Mouse (Mus musculus): ENCODE results near the gene Rcc2. TPM values are rescaled to one million over a fixed set of nuclear protein-coding genes. Genes with fewer than 3 reads are reported as not detected.

Rcc2 gene
- polyA plus RNA-seq, 1 experiment = 49.6 TPM

- no peaks in the 10 kb centered on the region for H3K4me1 ChIP-seq (ENCODE audit: control insufficient read depth, insufficient read depth, low read length)
- DNase-seq = no peak
- no peak for TF ChIP-seq POLR2A (IDR thresholded peaks at IDR 0.05; ENCODE audit: borderline replicate concordance, extremely low read depth, low read depth, low read length)
- no peak for TF ChIP-seq CTCF (IDR thresholded peaks at IDR 0.05; ENCODE audit: insufficient read depth, low read length)
- no peak overlapping the region for H3K4me3 ChIP-seq (replicated peaks; ENCODE audit: extremely low read depth, low read depth, low read length)
- WGBS = 74% methylated on average over 6 of the region's 6 CpGs
These were observed 41.1 kb downstream of the Rcc2 start for GRCm38 (mm10) chr4:140741401-140741800.

DNA sequence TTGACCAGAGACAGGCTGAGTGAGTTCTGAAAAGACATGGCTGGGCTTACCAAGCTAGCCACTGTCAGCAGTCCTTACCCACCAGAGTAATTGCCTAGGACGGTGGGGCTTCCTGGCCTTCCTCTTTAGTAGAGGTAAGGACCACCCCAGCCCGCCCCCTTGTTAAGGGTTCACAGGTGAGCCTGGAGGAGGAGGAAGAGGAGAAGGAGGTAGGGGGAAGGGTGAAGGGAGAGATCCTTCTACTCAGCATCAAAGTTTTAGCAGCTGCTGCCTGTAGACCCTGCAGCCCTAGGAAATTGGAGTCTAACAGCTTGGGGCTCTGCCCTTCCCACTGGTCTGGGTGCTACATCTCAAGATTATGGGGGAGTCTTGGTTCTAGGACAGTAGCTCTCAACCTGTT, 42.2 kb downstream of the Rcc2 start, which contains the start of gene Padi6:
Gene Padi6 (minus strand): TSS at position 101 of the 400 bp plus-strand sequence.
- TF ChIP-seq POLR2A (IDR thresholded peaks at IDR 0.05; ENCODE audit: borderline replicate concordance, extremely low read depth, low read depth, low read length) = no peak
- no peak for TF ChIP-seq CTCF (IDR thresholded peaks at IDR 0.05; ENCODE audit: insufficient read depth, low read length)
- Histone ChIP-seq H3K4me3 (replicated peaks; ENCODE audit: extremely low read depth, low read depth, low read length) (no peak within 1 kb of the TSS), H3K4me1 (ENCODE audit: control insufficient read depth, insufficient read depth, low read length) (no peaks in the 10 kb centered on the region)
- DNase-seq = no peak
- 55% methylated on average over 2 of the region's 2 CpGs for WGBS

DNA sequence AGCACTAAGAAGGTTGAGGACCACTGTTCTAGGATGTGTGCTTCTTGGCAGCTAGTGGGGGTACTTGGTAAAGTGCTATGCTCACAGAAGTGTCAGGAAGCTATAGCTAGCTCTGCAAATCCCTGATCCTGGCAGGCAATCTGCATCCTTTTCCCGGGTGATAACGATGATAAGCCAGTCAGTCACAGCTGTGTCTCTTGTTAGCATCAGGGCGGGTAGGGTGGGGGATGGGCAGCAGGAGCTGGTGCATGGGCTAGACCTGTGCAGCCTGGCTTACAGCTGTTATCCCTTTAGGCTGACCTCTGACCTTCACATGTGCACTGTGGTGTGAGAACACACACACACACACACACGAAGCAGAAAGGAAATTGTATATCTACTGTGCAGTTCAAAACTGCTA, 42.7 kb downstream of the Rcc2 start:
- TF ChIP-seq CTCF (IDR thresholded peaks at IDR 0.05; ENCODE audit: insufficient read depth, low read length) (no peak), POLR2A (IDR thresholded peaks at IDR 0.05; ENCODE audit: borderline replicate concordance, extremely low read depth, low read depth, low read length) (no peak)
- WGBS = 36% methylated on average over 4 of the region's 4 CpGs
- no peak overlapping the region for H3K4me3 ChIP-seq (replicated peaks; ENCODE audit: extremely low read depth, low read depth, low read length)
- no peaks in the 10 kb centered on the region for H3K4me1 ChIP-seq (ENCODE audit: control insufficient read depth, insufficient read depth, low read length)
- no peak for DNase-seq

- no peaks in the 10 kb centered on the region for H3K4me1 ChIP-seq (ENCODE audit: control insufficient read depth, insufficient read depth, low read length)
- DNase-seq = peak; percentile 19
- H3K4me3 ChIP-seq (replicated peaks; ENCODE audit: extremely low read depth, low read depth, low read length) = no peak overlapping the region
- WGBS = 15% methylated on average over 3 of the region's 3 CpGs
- TF ChIP-seq CTCF (IDR thresholded peaks at IDR 0.05; ENCODE audit: insufficient read depth, low read length) = peak; percentile 82
- TF ChIP-seq POLR2A (IDR thresholded peaks at IDR 0.05; ENCODE audit: borderline replicate concordance, extremely low read depth, low read depth, low read length) = no peak
These were observed 44.3 kb downstream of the Rcc2 start for GRCm38 (mm10) chr4:140744654-140745053.

DNA sequence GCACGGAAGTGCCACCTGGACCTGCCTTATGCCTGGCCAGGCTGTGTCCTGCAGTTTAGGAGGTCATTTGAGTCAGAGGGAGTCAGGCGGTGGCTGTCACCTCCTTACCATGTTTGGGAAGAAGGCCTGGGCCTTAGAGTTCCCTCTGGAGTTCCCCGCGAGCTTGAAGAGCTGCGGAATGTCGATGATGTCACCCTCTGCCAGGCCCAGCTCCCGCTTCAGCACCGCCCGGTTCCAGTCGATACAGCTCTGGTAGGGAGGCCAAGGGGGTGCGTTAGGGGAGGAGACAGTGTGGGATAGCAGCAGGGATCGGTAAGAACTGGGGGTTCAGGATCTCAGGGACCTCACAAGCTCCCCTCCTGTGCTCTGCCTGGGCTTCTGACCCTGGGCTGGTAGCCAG, 47.6 kb downstream of the Rcc2 start:
- DNase-seq = no peak
- 27% methylated on average over 12 of the region's 12 CpGs for WGBS
- Histone ChIP-seq H3K4me1 (ENCODE audit: control insufficient read depth, insufficient read depth, low read length) (no peaks in the 10 kb centered on the region), H3K4me3 (replicated peaks; ENCODE audit: extremely low read depth, low read depth, low read length) (no peak overlapping the region)
- TF ChIP-seq CTCF (IDR thresholded peaks at IDR 0.05; ENCODE audit: insufficient read depth, low read length) (no peak), POLR2A (IDR thresholded peaks at IDR 0.05; ENCODE audit: borderline replicate concordance, extremely low read depth, low read depth, low read length) (no peak)

DNA sequence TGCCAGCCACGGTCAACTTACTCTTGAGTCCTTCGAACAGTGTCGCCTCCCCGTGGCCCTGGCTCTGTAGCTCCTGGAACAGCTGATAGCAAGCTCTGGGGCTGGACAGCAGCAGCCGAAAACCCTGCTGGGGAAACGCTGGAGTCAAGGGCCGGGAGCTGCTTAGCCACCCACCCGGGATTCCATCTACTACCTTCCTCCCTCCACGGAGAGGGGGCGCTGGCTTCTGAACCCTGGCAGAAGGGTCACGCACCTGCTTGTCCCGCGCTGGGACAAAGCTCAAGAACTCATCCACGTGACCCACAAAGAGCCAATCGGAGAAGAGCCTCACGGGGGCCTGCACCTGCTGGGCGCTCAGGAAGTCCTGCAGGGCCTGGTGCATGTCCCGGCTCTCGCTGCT, 50.0 kb downstream of the Rcc2 start:
- peak; percentile 47 for DNase-seq
- 17% methylated on average over 19 of the region's 19 CpGs for WGBS
- no peak for TF ChIP-seq POLR2A (IDR thresholded peaks at IDR 0.05; ENCODE audit: borderline replicate concordance, extremely low read depth, low read depth, low read length)
- Histone ChIP-seq H3K4me3 (replicated peaks; ENCODE audit: extremely low read depth, low read depth, low read length) (no peak overlapping the region), H3K4me1 (ENCODE audit: control insufficient read depth, insufficient read depth, low read length) (no peaks in the 10 kb centered on the region)

DNA sequence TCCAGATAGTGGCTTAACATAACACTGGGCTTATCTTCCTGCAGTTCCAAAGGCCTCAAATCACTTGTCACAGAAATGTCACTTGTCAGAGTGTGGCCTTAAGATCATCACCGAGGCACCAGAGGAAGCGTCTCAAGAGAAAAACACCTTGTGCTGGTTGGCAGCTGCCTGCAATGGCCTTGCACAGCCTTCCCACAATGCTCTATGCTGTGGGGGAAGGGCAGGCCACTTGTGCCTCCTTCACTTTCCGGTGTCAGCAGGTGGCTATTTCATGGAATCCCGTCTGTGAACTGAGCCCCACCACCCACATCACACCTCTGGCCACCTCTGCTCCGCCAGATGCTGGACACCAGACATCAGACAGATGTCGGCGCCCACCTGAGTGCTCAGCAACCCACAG, 53.0 kb downstream of the Rcc2 start:
- no peak overlapping the region for H3K4me3 ChIP-seq (replicated peaks; ENCODE audit: extremely low read depth, low read depth, low read length)
- no peak for TF ChIP-seq POLR2A (IDR thresholded peaks at IDR 0.05; ENCODE audit: borderline replicate concordance, extremely low read depth, low read depth, low read length)
- no peak for TF ChIP-seq CTCF (IDR thresholded peaks at IDR 0.05; ENCODE audit: insufficient read depth, low read length)
- no peaks in the 10 kb centered on the region for H3K4me1 ChIP-seq (ENCODE audit: control insufficient read depth, insufficient read depth, low read length)
- no peak for DNase-seq
- 49% methylated on average over 7 of the region's 7 CpGs for WGBS

DNA sequence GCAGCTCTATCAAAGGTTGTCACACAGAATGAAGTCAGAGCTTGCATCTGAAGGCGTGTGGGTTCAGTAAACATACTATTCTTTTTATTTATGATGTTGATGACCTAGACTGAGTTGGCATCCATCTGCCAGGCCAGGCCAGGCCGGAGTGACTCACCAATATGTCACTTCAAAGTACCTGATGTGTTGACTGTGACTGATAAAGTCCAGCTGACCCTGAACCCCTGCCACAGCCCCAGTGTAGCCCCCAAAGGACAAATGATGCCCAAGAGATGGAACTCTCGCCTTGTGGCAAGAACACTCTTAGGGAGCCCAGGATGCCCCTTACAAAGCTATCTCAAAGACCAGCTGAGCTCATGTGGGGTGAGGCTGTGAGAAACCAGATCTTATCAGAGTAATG, 55.5 kb downstream of the Rcc2 start:
- no peak overlapping the region for H3K4me3 ChIP-seq (replicated peaks; ENCODE audit: extremely low read depth, low read depth, low read length)
- TF ChIP-seq CTCF (IDR thresholded peaks at IDR 0.05; ENCODE audit: insufficient read depth, low read length) = no peak
- TF ChIP-seq POLR2A (IDR thresholded peaks at IDR 0.05; ENCODE audit: borderline replicate concordance, extremely low read depth, low read depth, low read length) = no peak
- no peaks in the 10 kb centered on the region for H3K4me1 ChIP-seq (ENCODE audit: control insufficient read depth, insufficient read depth, low read length)
- WGBS = 75% methylated on average over 3 of the region's 3 CpGs
- DNase-seq = no peak

DNA sequence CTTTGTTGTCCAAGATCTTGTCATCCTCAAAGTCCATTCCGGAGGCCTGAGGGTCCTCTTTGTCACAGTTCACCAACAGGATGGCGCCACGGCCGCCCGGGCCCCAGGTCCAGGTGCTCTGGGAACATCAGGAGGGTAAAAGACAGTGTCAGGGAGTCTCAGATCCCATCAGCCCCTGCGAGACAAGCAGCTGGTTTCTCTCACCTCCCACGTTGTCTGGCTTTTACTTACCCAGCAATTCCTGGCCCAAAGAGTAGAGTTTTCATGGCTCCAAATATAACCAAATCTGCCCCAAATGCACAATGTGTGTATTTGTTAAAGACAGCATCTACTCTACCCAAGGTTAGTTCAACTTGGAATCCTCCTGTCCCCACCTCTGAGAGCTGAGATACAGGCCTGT, 61.3 kb downstream of the Rcc2 start:
- no peak for TF ChIP-seq CTCF (IDR thresholded peaks at IDR 0.05; ENCODE audit: insufficient read depth, low read length)
- no peak for TF ChIP-seq POLR2A (IDR thresholded peaks at IDR 0.05; ENCODE audit: borderline replicate concordance, extremely low read depth, low read depth, low read length)
- 79% methylated on average over 7 of the region's 7 CpGs for WGBS
- no peak overlapping the region for H3K4me3 ChIP-seq (replicated peaks; ENCODE audit: extremely low read depth, low read depth, low read length)
- DNase-seq = no peak
- H3K4me1 ChIP-seq (ENCODE audit: control insufficient read depth, insufficient read depth, low read length) = no peaks in the 10 kb centered on the region

DNA sequence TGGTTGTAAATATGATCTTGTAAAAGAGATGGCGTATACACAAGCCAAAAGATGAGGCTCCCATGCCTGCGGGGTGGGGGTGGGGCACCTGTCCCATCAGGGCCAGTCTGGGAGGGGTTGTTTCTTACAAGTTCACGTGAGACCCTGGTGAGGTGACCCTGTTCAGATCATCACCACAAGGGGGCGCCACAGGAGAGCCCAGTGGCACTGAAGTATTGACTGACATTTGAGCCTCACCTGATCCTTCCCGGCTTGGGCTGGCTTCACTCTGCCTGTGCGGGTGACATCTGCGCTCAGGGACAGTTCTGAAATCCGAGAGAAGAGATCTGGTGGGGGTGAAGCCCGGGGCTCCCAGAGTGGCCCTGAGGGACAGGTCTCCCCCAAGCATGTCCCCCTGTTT, 62.8 kb downstream of the Rcc2 start:
- Histone ChIP-seq H3K4me1 (ENCODE audit: control insufficient read depth, insufficient read depth, low read length) (no peaks in the 10 kb centered on the region), H3K4me3 (replicated peaks; ENCODE audit: extremely low read depth, low read depth, low read length) (no peak overlapping the region)
- TF ChIP-seq CTCF (IDR thresholded peaks at IDR 0.05; ENCODE audit: insufficient read depth, low read length) = peak; percentile 72
- TF ChIP-seq POLR2A (IDR thresholded peaks at IDR 0.05; ENCODE audit: borderline replicate concordance, extremely low read depth, low read depth, low read length) = no peak
- 26% methylated on average over 9 of the region's 9 CpGs for WGBS
- peak; percentile 51 for DNase-seq
